Mouse (Mus musculus) embryo, embryonic 11.5 days (tissue): ENCODE data around the gene Ppfia4.
"Not testable (repeated sequence)": the region's sequence is repeated elsewhere in the genome, so short reads cannot be mapped to it uniquely, and the experiment has no call there.

Experiments used
- DNase-seq: peaks from one replicate; pipeline ENCODE4 v3.0.0-alpha.2; 2012; ENCODE audit warnings: low read depth, low spot score

Ppfia4 gene

DNA sequence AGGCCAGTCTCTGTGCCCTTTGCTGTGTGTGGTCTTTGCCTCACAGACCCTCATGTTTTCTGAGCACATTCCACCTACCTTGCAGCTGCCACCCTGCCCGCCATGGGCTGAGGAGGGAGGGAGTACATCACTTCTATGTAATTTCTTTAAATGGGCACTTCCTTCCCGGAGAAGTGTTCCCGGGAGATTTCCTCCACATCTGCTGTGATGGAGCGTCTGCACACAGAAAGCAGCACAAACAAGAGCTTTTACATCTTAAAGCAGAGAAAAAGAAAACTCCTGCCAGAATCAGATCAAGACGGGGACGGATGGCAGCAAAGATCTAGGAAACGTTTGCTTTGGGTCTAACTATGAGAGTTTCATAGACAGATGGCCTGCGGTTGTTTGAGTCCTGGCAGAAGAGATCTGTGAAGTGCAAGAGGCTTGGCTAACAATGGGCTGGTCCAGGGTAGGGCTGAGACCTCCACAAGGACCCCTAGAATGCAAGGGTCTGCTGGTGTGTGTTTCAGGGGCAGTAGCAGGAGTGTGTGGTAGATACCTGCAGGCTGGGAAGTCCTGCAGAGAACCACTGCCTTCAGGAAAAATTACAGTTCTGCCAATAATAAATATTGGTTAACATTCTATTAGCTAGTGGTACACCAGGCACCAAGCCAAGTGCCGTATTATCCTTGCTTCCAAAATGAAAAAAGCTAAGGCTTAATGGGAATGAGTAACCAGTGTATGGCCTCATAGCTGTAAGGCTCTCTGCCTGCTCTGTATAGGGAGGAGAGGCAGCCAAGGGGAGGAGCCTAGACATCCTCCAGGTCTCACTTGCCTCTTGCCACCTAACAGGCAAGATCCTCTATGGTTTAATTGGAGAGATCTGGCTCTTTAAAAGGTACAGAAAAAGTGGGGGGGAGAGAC is 59.0 kb downstream of the Ppfia4 start:
- no peak for DNase-seq

DNA sequence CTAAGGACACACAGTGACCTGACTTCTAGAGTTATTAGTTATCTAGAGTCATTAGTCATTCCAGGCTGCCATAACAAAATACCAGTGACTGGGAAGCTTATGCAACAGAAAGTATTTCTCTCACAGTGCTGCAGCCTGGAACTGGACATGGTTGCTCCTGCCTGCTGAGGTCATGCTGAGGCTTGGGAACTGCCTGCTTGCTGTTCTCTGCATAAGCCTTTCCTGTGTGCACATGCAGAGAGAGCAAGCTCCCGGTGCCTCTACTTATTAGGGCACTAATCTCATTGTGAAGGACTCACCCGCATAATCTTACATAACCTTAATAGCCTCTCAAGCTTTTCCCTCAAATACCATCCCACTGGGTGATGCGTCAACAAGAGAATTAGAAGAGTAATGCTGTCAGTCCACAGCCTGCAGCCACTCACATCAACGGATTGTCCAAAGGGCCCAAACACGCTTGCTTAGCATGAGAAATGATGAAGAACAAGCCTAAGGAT is 59.9 kb downstream of the Ppfia4 start:
- no peak for DNase-seq

DNA sequence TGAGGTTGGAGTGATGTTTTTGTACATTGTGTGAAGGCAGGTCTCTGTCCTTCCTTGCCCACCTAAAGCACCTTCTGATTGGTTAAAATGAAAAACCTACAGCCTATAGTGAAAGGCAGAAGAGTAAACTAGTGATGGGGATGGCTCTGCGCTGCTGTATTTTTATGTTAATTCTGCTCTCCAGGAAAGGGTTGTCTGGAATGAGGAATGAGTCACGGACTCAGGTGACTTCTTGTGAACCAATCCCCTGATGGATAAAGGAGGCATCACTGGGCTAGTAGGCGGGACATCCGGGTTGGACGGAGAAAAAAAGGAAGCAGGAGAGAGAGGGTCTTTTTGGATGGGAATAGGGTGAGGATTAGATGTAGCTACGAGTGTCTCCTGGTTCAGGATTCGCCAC is 62.7 kb downstream of the Ppfia4 start:
- no peak for DNase-seq

DNA sequence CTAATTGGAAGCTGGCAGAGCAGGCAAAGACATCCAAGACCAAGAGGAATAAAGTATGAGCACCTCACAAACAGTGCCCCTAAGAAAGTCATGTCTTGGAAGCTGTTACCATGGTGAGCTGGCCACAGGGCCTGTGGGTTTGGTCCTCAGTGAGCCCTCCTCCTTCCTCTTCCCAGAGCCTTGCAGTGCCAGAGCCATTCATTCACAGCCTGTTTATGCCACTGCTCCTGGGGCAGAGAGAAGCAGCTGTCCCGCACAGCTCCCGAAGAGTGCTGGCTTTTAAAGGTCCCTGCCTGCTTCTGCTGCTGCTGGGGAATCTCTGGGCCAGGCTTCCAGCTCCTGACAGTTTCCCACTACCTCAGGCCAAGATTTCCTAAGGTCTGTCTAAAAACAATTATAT is 66.9 kb downstream of the Ppfia4 start:
- DNase-seq, result no peak

GRCm38 (mm10) chr1:134264341-134264740 is 68.4 kb downstream of the Ppfia4 start:
- DNase-seq, result no peak

- DNase-seq, result not testable (repeated sequence)
These were observed 83.0 kb downstream of the Ppfia4 start for GRCm38 (mm10) chr1:134249681-134250080.
